Mouse (Mus musculus) common myeloid progenitor, adult 5-6 weeks (primary cell): ENCODE results near the gene E130308A19Rik. TPM values are rescaled to one million over a fixed set of nuclear protein-coding genes. Genes with fewer than 3 reads are reported as not detected.

Experiments used
- ATAC-seq: replicated peaks from 2 replicates; pipeline ENCODE4 v1.8.0; 2016; ENCODE audit warnings: low read depth, mild to moderate bottlenecking, moderate TSS enrichment, inconsistent platforms; ENCODE audit not compliant: poor library complexity, severe bottlenecking
- total RNA-seq: library from RNA; stranded (forward); fragments of 200-1000, 187-1606 nt; gene quantifications from 2 replicates; pipeline ENCODE4 v1.2.3, GENCODE M21; 2017

The E130308A19Rik gene
- total RNA-seq, result 6.6 and 11.1 TPM in 2 replicates

- peak; percentile 93 for ATAC-seq
Measured at GRCm38 (mm10) chr4:59625998-59626910, at the start of gene E130308A19Rik. Gene E130308A19Rik, plus strand, starts transcription at chr4:59626211.

- peak; percentile 34 for ATAC-seq
Measured at GRCm38 (mm10) chr4:59580495-59581281, 45.3 kb upstream of the E130308A19Rik start.

- ATAC-seq, result peak; percentile 93
Measured at GRCm38 (mm10) chr4:59581314-59582185, 44.5 kb upstream of the E130308A19Rik start, which contains the start of gene Hsdl2. Gene Hsdl2, plus strand, starts transcription at chr4:59581563.

- no peak for ATAC-seq
Measured at GRCm38 (mm10) chr4:59582186-59582585, 43.8 kb upstream of the E130308A19Rik start.

GRCm38 (mm10) chr4:59585097-59585496 is 40.9 kb upstream of the E130308A19Rik start:
- no peak for ATAC-seq

GRCm38 (mm10) chr4:59587215-59587871 is 38.7 kb upstream of the E130308A19Rik start:
- peak; percentile 63 for ATAC-seq

- no peak for ATAC-seq
Measured at GRCm38 (mm10) chr4:59587872-59588226, 38.2 kb upstream of the E130308A19Rik start.

- ATAC-seq, result peak; percentile 65
Measured at GRCm38 (mm10) chr4:59594614-59595013, 31.4 kb upstream of the E130308A19Rik start.

GRCm38 (mm10) chr4:59596556-59596955 is 29.5 kb upstream of the E130308A19Rik start:
- ATAC-seq, result 0 out of 2 replicates have a peak, but pooled peaks have one; percentile 27

- no peak for ATAC-seq
Measured at GRCm38 (mm10) chr4:59602704-59603103, 23.3 kb upstream of the E130308A19Rik start.

- no peak for ATAC-seq
Measured at GRCm38 (mm10) chr4:59604892-59605291, 21.1 kb upstream of the E130308A19Rik start.

GRCm38 (mm10) chr4:59605501-59605900 is 20.5 kb upstream of the E130308A19Rik start:
- ATAC-seq, result no peak

- ATAC-seq, result no peak; the same call in 1 of the 2 replicates
Measured at GRCm38 (mm10) chr4:59610411-59610810, 15.6 kb upstream of the E130308A19Rik start.

- peak; percentile 95 for ATAC-seq
Measured at GRCm38 (mm10) chr4:59614986-59615385, 11.0 kb upstream of the E130308A19Rik start.

GRCm38 (mm10) chr4:59619611-59620245 is 6.3 kb upstream of the E130308A19Rik start:
- no peak for ATAC-seq

- ATAC-seq, result no peak
Measured at GRCm38 (mm10) chr4:59625676-59625997, 374 bp upstream of the E130308A19Rik start.

GRCm38 (mm10) chr4:59628255-59628654 is 2.2 kb downstream of the E130308A19Rik start:
- no peak for ATAC-seq

- no peak for ATAC-seq
Measured at GRCm38 (mm10) chr4:59629076-59629874, 3.3 kb downstream of the E130308A19Rik start.
